Mouse (Mus musculus) kidney, adult 9 months (tissue): ENCODE measurements around the gene Cblc.

Source experiments
- DNase-seq: peaks from one replicate; pipeline ENCODE4 v3.0.0; 2022

Cblc gene

DNA sequence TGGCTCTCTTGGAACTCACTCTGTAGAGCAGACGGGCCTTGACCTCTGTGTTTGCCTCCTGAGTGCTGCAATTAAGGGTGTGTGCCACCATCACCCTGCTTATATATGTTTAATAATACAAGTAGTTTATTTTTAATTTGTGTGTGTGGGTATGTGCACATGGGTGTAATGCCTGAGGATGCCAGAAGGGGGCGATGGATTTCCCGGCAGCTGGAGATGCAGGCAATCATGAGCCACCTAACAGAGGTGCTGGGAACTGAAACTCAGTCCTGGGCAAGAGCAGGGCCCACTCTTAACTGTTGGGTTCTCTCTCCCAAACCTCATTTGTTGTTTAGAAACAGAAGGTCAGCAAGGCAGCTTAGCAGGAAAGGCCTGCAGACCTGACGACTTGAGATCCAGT, 16.7 kb downstream of the Cblc start:
- DNase-seq, result no peak

GRCm38 (mm10) chr7:19778645-19779044, 18.0 kb downstream of the Cblc start:
- DNase-seq, result no peak

GRCm38 (mm10) chr7:19777049-19777723, 19.4 kb downstream of the Cblc start:
- DNase-seq, result no peak

- DNase-seq, result no peak
Measured at GRCm38 (mm10) chr7:19771682-19772081, 24.9 kb downstream of the Cblc start.

GRCm38 (mm10) chr7:19770984-19771391, 25.6 kb downstream of the Cblc start, which contains the start of gene Bcam:
TSS of gene Bcam (minus strand) at chr7:19771016.
- peak; percentile 58 for DNase-seq

DNA sequence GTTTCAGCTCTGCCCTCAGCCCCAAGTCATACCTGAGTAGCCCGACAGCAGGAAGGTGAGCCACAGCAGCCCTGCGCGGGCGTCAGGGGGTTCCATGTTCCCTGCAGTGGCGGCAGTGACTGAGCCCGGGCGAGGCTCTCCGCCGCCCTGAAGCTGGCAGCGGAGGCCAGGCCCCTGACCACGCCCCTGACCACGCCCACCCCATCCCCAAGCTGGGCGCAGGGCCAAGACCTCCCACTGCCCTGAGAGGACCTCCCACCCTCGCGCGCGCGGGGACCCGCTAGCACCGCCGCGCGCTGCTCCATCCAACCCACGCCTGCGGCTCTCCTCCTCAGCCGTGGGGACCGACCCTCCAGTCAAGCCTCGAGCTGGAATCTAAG, 26.2 kb downstream of the Cblc start:
- peak; percentile 89 for DNase-seq

GRCm38 (mm10) chr7:19769434-19770374, 26.9 kb downstream of the Cblc start:
- DNase-seq, result no peak

GRCm38 (mm10) chr7:19769001-19769400, 27.6 kb downstream of the Cblc start:
- no peak for DNase-seq

GRCm38 (mm10) chr7:19768251-19768650, 28.4 kb downstream of the Cblc start:
- no peak for DNase-seq

- DNase-seq, result no peak
Measured at GRCm38 (mm10) chr7:19764581-19764980, 32.0 kb downstream of the Cblc start.

GRCm38 (mm10) chr7:19763829-19764477, 32.7 kb downstream of the Cblc start:
- DNase-seq, result peak; percentile 29

- DNase-seq, result no peak
Measured at GRCm38 (mm10) chr7:19762283-19762682, 34.3 kb downstream of the Cblc start.

GRCm38 (mm10) chr7:19760021-19760420, 36.6 kb downstream of the Cblc start:
- peak; percentile 34 for DNase-seq

DNA sequence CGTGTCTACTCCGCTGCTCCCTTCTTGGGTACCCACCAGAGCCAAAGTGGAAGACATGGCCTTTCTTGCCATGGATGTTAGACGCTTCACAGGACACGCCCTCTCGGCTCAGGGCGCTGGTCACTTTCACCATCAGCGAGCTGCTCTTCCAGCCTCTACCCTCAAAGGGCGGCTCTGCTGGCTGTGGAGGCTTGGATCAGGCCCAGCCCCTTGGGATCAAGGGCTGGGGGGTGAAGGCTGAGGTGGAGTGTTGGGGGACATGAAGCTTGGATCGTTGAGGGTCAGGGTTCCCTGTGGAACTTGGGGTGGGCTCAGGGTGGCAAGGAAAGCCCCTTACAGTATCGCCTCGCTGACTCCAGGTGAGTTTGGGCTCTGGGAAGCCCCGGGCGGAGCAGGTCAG, 38.0 kb downstream of the Cblc start:
- DNase-seq, result no peak

GRCm38 (mm10) chr7:19755851-19756786, 40.5 kb downstream of the Cblc start:
- DNase-seq, result peak; percentile 66

DNA sequence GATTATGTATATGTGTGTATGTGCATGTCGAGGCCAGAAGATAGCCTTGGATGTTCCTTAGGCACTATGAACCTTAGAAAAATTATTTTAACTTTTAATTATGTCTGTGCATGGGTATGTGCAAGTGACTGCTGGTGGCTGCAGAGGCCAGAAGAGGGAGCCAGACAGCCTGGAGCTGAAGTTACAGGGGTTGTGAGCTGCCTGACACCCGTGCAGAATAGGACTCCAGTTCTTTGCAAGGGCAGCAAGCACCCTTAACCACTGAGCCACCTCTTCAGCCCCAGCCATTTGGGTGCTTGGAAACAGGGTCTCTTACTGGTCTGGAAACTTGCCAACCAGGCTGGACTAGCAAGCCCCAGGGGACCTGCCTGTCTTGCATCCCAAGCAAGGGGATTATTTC, 41.6 kb downstream of the Cblc start:
- peak; percentile 22 for DNase-seq

DNA sequence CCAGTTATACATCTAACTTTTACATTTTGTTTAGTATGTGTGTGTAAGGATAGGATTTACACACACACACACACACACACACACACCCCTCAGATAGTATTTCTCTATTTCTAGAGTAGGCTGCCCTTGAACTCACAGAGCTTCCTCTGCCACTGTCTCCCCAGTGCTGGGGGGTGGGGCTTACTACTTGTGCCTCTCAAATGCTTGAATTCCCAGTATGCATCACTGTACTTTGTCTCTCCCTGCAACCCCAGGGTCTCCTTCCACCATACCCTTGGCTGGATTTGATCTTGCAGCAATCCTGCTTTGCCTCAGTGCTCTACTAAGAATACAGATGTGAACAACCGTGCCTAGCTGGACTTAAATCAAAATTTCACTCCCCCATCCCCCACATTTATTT, 42.5 kb downstream of the Cblc start:
- DNase-seq, result no peak

GRCm38 (mm10) chr7:19753587-19753986, 43.0 kb downstream of the Cblc start:
- peak; percentile 48 for DNase-seq

DNA sequence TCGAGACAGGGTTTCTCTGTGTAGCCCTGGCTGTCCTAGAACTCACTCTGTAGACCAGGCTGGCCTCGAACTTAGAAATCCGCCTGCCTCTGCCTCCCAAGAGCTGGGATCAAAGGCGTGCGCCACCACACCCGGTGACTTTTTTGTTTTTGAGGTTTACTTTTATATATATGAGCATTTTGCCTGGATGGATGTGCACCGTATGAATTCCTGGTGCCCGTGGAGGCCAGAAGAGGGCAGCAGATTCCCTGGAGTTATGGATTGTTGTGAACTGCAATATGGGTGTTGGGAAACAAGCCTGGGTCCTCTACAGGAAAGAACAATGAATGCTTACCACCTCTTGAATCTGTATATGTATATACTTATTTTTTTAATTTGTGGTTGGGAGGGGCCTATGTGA, 44.0 kb downstream of the Cblc start:
- DNase-seq, result peak; percentile 47

- DNase-seq, result peak; percentile 30
Measured at GRCm38 (mm10) chr7:19751070-19751383, 45.6 kb downstream of the Cblc start.

GRCm38 (mm10) chr7:19750217-19751069, 46.2 kb downstream of the Cblc start, which contains the start of gene Nectin2:
TSS of gene Nectin2 (minus strand) at chr7:19750483.
- peak; percentile 92 for DNase-seq
